Mouse (Mus musculus): ENCODE measurements around the gene Col20a1.

Gene Col20a1

GRCm38 (mm10) chr2:180994360-180994759 is 8.0 kb downstream of the Col20a1 start:
- DNase-seq (ENCODE audit: low read depth) = no peak

DNA sequence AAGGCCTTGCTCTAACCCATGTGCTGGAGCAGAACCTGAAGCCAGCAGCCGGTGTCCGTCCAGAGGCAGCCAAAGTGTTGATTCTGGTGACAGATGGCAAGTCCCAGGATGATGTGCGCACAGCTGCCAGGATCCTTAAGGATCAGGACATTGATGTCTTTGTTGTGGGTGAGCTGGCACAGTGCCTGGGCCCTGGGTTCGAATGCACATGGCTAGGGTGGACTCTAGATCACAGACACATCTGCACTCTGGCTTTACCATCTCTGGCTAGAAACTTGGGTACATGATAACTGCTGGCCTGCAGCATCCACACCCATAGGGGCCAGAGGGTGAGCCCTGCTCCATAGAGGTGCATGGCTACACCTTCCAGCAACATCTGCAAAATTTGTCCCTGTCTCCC is 9.1 kb downstream of the Col20a1 start:
- DNase-seq (ENCODE audit: low read depth) = no peak

DNA sequence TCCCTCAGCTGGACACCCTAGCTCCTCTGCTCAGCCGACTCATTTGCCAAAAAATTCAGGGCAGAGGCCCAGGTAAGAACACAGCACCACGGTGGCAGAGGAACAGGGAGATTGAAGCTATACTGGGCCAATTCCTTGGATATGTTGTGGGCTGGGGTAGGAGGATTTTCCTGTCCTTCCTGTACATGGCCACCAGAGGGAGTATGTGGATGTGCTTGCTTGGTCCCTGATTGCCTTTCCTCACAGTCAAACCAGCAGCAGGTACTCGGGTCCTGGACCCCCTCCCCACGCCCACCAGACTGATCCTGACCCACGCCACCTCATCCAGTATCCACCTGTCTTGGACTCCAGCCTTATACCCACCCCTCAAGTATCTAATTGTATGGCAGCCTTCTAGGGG is 10.1 kb downstream of the Col20a1 start:
- DNase-seq (ENCODE audit: low read depth) = peak; percentile 18

- no peak for DNase-seq (ENCODE audit: low read depth)
These were observed 10.6 kb downstream of the Col20a1 start for GRCm38 (mm10) chr2:180996905-180997304.

GRCm38 (mm10) chr2:181007054-181007453 is 20.7 kb downstream of the Col20a1 start:
- no peak for DNase-seq (ENCODE audit: low read depth)

- DNase-seq (ENCODE audit: low read depth) = no peak
These were observed 22.0 kb downstream of the Col20a1 start for GRCm38 (mm10) chr2:181008339-181008738.

DNA sequence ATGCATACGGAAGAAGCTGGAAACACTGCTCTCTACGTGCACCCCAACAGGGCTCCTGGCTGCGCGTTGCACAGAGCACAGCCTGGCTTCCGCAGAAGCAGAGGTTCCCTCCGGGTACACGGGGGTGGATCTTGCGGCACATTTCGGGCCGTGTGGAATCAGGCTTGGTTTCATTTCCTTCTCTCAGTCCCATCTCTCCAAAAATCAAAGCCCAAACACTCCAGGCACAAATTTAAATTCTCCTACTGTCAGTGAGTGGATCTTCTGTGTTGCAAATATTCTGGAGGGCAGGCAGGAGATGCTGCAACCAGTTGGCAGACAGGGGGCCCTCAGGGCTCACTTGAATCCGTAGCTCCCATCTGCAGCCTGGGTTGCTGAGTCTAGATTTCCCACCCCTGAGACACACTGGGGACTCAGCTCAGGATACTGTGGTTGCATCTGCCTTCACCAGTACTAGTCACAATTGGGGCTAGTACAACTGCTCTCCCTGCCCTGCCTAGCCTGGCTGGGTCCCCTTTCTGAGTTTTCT is 45.1 kb downstream of the Col20a1 start:
- DNase-seq (ENCODE audit: low read depth) = no peak

DNA sequence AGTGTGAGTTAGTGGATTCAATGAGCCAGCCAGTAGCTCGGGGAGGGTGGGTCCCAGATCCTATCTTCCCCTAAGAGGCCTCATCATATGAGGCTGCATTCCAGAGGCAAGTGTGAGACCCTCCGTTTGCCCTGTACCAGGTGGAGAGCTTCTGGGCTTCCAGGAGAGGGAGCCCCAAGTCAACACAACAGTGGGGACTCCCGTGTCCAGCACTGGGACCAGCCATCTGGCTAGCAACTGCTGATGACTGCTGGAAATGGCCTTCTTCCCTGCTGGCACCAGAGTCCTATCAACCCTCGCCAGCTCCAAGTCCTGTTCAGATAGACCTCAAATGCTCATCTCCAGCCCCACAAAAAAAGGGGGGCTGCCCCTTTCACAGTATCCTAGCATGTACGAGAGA is 46.1 kb downstream of the Col20a1 start:
- DNase-seq (ENCODE audit: low read depth) = no peak

GRCm38 (mm10) chr2:181033310-181033709 is 47.0 kb downstream of the Col20a1 start:
- DNase-seq (ENCODE audit: low read depth) = no peak

- no peak for DNase-seq (ENCODE audit: low read depth)
These were observed 48.9 kb downstream of the Col20a1 start for GRCm38 (mm10) chr2:181035186-181035585.

DNA sequence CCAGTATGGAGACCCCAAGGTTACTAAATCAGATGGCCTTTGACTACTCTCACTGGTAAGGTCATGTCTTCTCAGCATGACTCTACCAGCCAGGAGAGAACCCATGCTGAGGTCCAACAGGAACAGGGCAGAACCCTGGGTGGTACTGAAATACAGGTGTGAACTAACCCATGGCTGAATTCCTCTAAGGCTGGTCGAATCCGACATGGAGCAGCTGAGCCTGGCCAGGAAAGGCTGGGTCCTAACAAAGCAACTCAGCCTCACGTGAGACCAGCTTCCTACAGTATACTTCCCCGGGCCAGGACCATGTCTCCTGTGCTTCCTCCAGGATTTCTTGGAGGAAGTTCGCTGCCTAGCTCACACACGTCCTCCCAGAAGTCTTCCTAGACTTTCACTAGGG is 50.2 kb downstream of the Col20a1 start:
- DNase-seq (ENCODE audit: low read depth) = no peak

DNA sequence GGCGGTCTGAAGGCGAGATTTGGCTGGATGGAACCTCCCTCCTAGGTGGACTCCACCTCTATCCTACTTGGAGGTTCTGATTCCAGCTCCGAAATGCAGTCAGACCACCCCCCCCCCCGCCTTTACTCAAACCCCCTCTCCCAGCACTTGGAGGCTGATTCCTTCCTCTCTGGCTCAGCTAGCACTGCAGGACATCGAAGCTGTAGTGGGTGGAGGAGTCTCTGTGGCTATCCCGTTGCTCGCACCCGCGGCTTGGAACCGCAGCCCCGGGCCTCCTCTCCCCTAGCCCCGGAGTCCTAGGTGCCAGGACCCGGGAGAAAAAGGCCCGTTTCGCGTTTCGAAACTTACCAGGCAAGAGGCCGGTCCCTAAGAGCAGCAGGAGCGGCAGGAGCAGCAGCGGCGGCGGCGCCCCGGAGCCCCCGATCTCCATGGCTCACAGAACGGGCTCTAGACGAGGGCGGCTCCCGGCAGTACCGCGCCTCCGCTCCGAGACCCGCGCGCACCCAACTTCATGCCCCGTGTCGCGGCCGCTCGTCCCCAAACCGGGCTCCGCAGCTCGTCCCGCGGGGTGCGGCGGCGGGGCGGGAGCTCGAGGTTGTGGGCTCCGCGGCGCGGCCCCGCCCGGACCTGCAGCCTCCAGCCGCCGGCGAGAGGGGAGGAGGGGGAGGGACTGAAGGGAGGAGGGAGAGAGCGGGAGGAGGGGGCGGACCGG is 52.5 kb downstream of the Col20a1 start:
- DNase-seq (ENCODE audit: low read depth) = no peak

- DNase-seq (ENCODE audit: low read depth) = no peak
These were observed 53.0 kb downstream of the Col20a1 start for GRCm38 (mm10) chr2:181039356-181039680.

DNA sequence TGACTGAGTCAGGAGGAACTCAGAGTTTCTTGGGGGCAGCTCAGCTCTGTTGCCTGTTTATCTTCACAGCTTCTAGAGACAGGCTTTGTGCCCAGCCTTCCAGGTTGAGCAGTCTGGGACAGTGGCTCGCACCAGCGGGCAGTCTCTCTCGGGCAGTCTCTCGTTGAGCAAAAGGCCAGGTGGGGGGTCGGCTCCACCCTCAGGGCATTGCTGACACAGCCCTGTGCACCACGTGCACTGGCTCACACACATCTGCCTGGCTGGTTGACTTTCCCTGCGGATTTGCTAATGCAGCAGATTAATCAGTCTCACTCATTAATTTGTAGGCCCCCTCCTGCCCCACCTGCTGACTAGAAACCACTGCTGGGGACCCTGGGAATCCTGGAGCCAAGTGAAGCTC is 55.6 kb downstream of the Col20a1 start:
- DNase-seq (ENCODE audit: low read depth) = no peak

- no peak for DNase-seq (ENCODE audit: low read depth)
These were observed 56.0 kb downstream of the Col20a1 start for GRCm38 (mm10) chr2:181042376-181042775.

DNA sequence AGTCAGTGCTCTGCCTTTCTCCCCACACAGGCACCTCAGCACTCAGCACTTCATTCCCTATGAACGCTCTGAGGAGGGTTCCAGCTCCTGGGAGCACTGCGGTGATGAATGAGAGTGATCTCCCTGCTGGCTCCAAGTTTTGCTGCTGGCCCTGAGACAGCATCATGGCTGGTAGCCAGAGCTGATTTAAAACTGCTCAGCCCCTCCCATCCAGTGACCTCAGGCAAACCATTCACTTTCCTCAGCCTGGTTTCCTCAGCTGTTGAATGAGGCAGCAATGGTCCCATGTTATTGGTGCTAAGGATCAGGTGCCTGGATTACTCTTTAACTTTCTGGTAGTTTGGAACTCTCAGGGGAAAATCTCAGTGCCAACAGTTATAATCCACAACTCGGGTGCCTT is 57.1 kb downstream of the Col20a1 start, which contains the start of gene Chrna4:
Gene Chrna4 (minus strand): TSS at position 110 of the 400 bp plus-strand sequence.
- DNase-seq (ENCODE audit: low read depth) = no peak

DNA sequence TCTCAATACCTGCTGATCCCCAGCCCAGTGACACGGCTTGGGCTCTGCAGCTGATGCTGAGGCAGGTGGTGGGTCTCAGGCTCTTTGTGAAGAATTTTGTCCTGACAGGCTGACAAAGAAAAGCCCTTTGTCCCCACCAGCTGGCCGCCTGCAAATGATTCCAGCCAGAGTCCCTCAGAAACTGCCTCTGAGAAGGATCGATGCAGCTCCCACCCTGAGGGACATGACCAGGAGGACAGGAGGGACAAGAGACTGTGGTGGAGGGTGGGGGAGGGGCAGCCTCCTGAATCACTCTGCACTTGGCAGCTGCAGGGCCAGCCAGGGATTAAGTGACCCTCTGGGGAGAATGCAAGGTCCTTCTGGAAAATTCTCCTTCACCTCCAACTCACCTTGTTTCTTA is 57.7 kb downstream of the Col20a1 start:
- DNase-seq (ENCODE audit: low read depth) = no peak

DNA sequence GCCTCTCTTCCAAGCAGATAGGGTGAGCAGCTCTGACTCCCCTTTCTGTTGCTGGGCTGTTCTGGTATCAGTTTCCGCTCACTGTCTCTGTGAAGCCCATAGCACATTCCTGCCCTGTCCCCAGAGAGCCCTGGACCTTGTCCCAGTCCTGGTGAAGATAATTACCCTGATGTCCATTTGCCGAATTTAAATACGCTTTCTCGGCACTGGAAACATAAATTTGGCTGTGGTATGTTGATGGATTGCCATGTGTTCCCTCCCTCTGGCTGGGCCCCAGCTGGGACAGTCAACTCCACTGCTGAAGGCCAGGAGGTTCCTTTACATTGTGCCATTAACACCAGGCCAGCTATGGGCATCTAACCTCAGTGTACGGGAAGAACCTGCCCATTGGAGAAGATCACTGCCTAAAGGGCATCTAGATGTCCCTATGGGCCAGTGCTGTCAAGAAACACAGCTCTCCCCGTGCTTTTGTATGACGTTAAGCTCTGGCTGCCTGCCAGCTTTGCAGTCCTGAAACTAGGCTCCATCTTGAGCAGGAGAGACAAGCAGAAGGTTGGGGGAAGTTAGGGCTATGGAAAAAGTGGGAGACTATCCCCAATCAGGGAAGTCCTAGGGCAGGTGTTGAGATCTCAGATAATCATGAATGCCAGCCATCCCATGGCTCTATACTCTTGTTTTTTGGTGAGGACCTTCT is 62.1 kb downstream of the Col20a1 start:
- no peak for DNase-seq (ENCODE audit: low read depth)

DNA sequence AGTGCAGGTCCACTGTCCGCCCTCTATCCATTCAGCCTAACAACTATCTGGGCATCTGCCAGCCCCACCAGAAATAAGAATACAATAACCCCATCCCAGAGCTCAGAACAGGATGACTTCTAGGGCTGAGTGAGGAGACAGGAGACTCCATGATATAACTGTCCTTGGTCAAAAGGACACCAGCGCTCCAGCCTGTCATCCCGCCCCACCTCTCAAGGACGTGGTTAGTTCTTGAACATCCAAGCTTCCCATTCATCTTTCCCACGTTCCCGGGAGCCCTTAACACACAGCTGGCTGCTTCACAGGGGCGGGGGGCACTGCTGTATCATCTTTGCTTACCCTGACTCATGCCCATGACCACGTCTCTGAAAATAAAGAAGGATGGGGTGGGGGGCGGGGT is 62.7 kb downstream of the Col20a1 start:
- no peak for DNase-seq (ENCODE audit: low read depth)

DNA sequence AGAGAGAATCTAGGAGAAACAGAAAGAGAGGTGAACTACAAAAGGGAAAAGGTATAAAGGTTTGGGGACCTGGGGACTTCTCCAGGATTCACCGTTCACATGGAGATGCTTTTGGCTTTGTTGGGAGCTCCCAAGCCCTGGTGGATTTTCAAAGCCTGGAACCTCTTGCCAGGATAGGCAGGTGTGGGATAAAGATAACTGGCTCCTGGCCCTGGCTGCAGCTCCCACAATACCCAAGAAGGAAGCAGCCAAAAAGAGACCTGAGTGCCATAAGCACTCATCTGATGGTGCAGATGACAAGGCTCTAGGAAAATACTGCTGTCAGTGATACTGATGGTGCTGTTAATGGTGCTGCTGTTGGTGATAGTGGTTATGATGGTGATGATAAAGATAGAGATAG is 65.8 kb downstream of the Col20a1 start:
- no peak for DNase-seq (ENCODE audit: low read depth)

DNA sequence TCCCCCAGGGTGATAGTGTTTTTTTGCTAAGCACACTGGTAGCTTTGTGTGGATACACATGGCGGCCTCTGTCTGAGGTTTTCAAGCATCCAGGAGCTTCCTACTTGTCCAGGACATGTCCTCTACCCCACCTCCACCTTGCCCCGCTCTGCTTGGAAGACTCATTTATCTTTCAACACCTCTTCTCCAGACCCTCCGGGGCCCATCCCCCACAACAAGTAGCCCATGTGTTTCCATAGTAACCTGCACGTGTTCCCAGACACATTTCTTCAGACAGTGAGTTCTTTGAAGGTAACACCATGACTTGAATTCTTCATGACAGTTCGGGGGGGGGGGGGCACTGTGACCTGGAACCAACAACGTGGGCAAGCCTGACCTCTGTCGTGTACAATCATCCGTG is 71.0 kb downstream of the Col20a1 start:
- DNase-seq (ENCODE audit: low read depth) = no peak

- no peak for DNase-seq (ENCODE audit: low read depth)
These were observed 71.9 kb downstream of the Col20a1 start for GRCm38 (mm10) chr2:181058193-181058592.

GRCm38 (mm10) chr2:181060127-181060526 is 73.8 kb downstream of the Col20a1 start:
- peak; percentile 53 for DNase-seq (ENCODE audit: low read depth)

DNA sequence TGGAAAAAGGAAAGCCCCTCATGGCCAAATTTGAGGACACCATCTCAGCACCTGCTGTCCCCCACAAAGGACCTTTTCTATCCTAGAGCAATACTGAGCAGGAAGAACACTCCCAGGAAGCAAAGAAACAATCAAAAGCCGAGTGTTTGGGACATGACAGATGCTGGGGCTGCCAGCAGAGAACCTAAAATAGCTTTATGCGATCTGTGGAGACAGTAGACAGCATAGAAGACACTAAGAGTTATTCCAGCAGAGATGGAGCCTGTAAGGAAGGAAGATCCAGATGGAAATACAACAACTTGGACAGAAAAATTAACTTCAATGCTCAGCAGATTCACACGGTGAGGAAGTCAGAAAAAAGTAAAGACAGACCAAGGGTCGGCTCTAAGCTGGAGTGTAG is 79.5 kb downstream of the Col20a1 start:
- no peak for DNase-seq (ENCODE audit: low read depth)
